Mouse (Mus musculus) layer of hippocampus, adult 2 months (tissue): ENCODE data around the gene Map3k21. TPM values are rescaled to one million over a fixed set of nuclear protein-coding genes. Genes with fewer than 3 reads are reported as not detected.
A peak's percentile ranks its signal among the peaks of the same experiment; 100 is the strongest.

Source experiments
- DNase-seq, 2 experiments: peaks; one replicate each; pipeline ENCODE4 v3.0.0; 2022; ENCODE audit warnings: low spot score in 2 of 2
- H3K27ac ChIP-seq: fragments of 200-600 bp; 2 replicates; pipeline ENCODE4 v1.8.1; 2022
- H3K4me3 ChIP-seq: fragments of 200-600 bp; 2 replicates; pipeline ENCODE4 v1.8.1; 2022; ENCODE audit warnings: mild to moderate bottlenecking
- CTCF ChIP-seq: fragments of 200-600 bp; conservative IDR thresholded peaks from 2 replicates; pipeline ENCODE4 v1.8.1; 2022; ENCODE audit warnings: antibody characterized with exemption, mild to moderate bottlenecking, moderate library complexity
- total RNA-seq, 2 experiments: library from RNA; stranded (reverse); gene quantifications; 2 replicates each; pipeline ENCODE4 v1.2.3; 2021

Gene Map3k21
- total RNA-seq, 2 experiments from 2014 or later, result 1.5 to 1.7 TPM

- Histone ChIP-seq H3K27ac (peak within 1 kb of the TSS; percentile 91), H3K4me3 (peak within 1 kb of the TSS; percentile 70)
- TF ChIP-seq CTCF, result no peak
- peak; percentile 64 to 79 for DNase-seq
Measured at GRCm38 (mm10) chr8:125897868-125898788, 12.1 kb upstream of the Map3k21 start, which contains the start of gene Pcnx2. Gene Pcnx2, minus strand, starts transcription at chr8:125898317.

- TF ChIP-seq CTCF, result peak; percentile 92
- Histone ChIP-seq H3K4me3 (peak overlapping the region; percentile 70), H3K27ac (peak overlapping the region; percentile 91)
- peak; percentile 67 to 76 for DNase-seq
Measured at GRCm38 (mm10) chr8:125898899-125899298, 11.4 kb upstream of the Map3k21 start.

GRCm38 (mm10) chr8:125901167-125901566 is 9.1 kb upstream of the Map3k21 start:
- no peak overlapping the region for H3K27ac ChIP-seq

GRCm38 (mm10) chr8:125902521-125902920 is 7.7 kb upstream of the Map3k21 start:
- H3K4me3 ChIP-seq, result no peak overlapping the region

More at GRCm38 (mm10) chr8:125901167-125901566, 9.1 kb upstream of the Map3k21 start:
- TF ChIP-seq CTCF, result peak; percentile 72
- no peak overlapping the region for H3K4me3 ChIP-seq
- no peak for DNase-seq

GRCm38 (mm10) chr8:125905341-125905740 is 4.9 kb upstream of the Map3k21 start:
- Histone ChIP-seq H3K27ac (no peak overlapping the region), H3K4me3 (no peak overlapping the region)
- no peak for DNase-seq
- no peak for TF ChIP-seq CTCF

More at GRCm38 (mm10) chr8:125902521-125902920, 7.7 kb upstream of the Map3k21 start:
- no peak overlapping the region for H3K27ac ChIP-seq
- no peak for TF ChIP-seq CTCF
- DNase-seq, result no peak

- no peak overlapping the region for H3K4me3 ChIP-seq
- TF ChIP-seq CTCF, result peak; percentile 59
- no peak for DNase-seq
Measured at GRCm38 (mm10) chr8:125907311-125907710, 2.9 kb upstream of the Map3k21 start.

GRCm38 (mm10) chr8:125909661-125910364 is 437 bp upstream of the Map3k21 start:
- no peak for DNase-seq
- H3K27ac ChIP-seq, result no peak overlapping the region
- H3K4me3 ChIP-seq, result peak overlapping the region; percentile 64
- TF ChIP-seq CTCF, result no peak

More at GRCm38 (mm10) chr8:125907311-125907710, 2.9 kb upstream of the Map3k21 start:
- no peak overlapping the region for H3K27ac ChIP-seq

- DNase-seq, result no peak
- H3K27ac ChIP-seq, result no peak overlapping the region
- TF ChIP-seq CTCF, result no peak
Measured at GRCm38 (mm10) chr8:125911229-125911580, 955 bp downstream of the Map3k21 start.

GRCm38 (mm10) chr8:125913206-125913605 is 3.0 kb downstream of the Map3k21 start:
- no peak overlapping the region for H3K27ac ChIP-seq
- TF ChIP-seq CTCF, result no peak

More at GRCm38 (mm10) chr8:125911229-125911580, 955 bp downstream of the Map3k21 start:
- H3K4me3 ChIP-seq, result peak overlapping the region; percentile 64

GRCm38 (mm10) chr8:125914386-125914785 is 4.1 kb downstream of the Map3k21 start:
- TF ChIP-seq CTCF, result no peak
- H3K4me3 ChIP-seq, result no peak overlapping the region
- no peak for DNase-seq
- H3K27ac ChIP-seq, result no peak overlapping the region

More at GRCm38 (mm10) chr8:125913206-125913605, 3.0 kb downstream of the Map3k21 start:
- DNase-seq, result no peak
- H3K4me3 ChIP-seq, result no peak overlapping the region

- no peak for DNase-seq
- no peak for TF ChIP-seq CTCF
- Histone ChIP-seq H3K4me3 (no peak overlapping the region), H3K27ac (no peak overlapping the region)
Measured at GRCm38 (mm10) chr8:125917013-125917412, 6.8 kb downstream of the Map3k21 start.

GRCm38 (mm10) chr8:125918719-125919118 is 8.5 kb downstream of the Map3k21 start:
- H3K27ac ChIP-seq, result no peak overlapping the region
- no peak overlapping the region for H3K4me3 ChIP-seq
- TF ChIP-seq CTCF, result no peak
- no peak for DNase-seq

- no peak overlapping the region for H3K27ac ChIP-seq
- H3K4me3 ChIP-seq, result no peak overlapping the region
- DNase-seq, result no peak
- no peak for TF ChIP-seq CTCF
Measured at GRCm38 (mm10) chr8:125919560-125919959, 9.3 kb downstream of the Map3k21 start.
